Mouse (Mus musculus) gastrocnemius, postnatal 25 days (tissue): ENCODE data around the gene Nckap5. TPM values are rescaled to one million over a fixed set of nuclear protein-coding genes. Genes with fewer than 3 reads are reported as not detected.

Experiments
- DNase-seq: peaks from one replicate; pipeline ENCODE4 v3.0.0; 2022
- total RNA-seq, 2 experiments: library from RNA; stranded (reverse); gene quantifications; 1 replicate in 1 of 2; 2 replicates in 1 of 2; pipeline ENCODE4 v1.2.3; 2021

Nckap5 gene
- total RNA-seq, 2 experiments from 2014 or later: 0.56 to 1.3 TPM

GRCm38 (mm10) chr1:126617464-126618041, 213.0 kb downstream of the Nckap5 start:
- no peak for DNase-seq

- no peak for DNase-seq
These were observed 213.6 kb downstream of the Nckap5 start for GRCm38 (mm10) chr1:126616964-126617363.

GRCm38 (mm10) chr1:126612916-126613315, 217.7 kb downstream of the Nckap5 start:
- DNase-seq: no peak

- no peak for DNase-seq
These were observed 222.0 kb downstream of the Nckap5 start for GRCm38 (mm10) chr1:126608586-126608985.

- no peak for DNase-seq
These were observed 224.2 kb downstream of the Nckap5 start for GRCm38 (mm10) chr1:126606189-126607080.

- no peak for DNase-seq
These were observed 226.0 kb downstream of the Nckap5 start for GRCm38 (mm10) chr1:126604551-126604950.

- no peak for DNase-seq
These were observed 226.7 kb downstream of the Nckap5 start for GRCm38 (mm10) chr1:126603771-126604515.

GRCm38 (mm10) chr1:126600596-126600995, 230.0 kb downstream of the Nckap5 start:
- DNase-seq: no peak

GRCm38 (mm10) chr1:126597376-126597775, 233.2 kb downstream of the Nckap5 start:
- peak; percentile 48 for DNase-seq

GRCm38 (mm10) chr1:126594796-126595195, 235.8 kb downstream of the Nckap5 start:
- DNase-seq: no peak

- DNase-seq: no peak
These were observed 237.4 kb downstream of the Nckap5 start for GRCm38 (mm10) chr1:126593044-126593805.

GRCm38 (mm10) chr1:126590911-126591310, 239.7 kb downstream of the Nckap5 start:
- no peak for DNase-seq

- DNase-seq: no peak
These were observed 252.4 kb downstream of the Nckap5 start for GRCm38 (mm10) chr1:126578163-126578562.

- DNase-seq: no peak
These were observed 256.3 kb downstream of the Nckap5 start for GRCm38 (mm10) chr1:126574295-126574694.

- DNase-seq: no peak
These were observed 256.9 kb downstream of the Nckap5 start for GRCm38 (mm10) chr1:126573714-126574113.

GRCm38 (mm10) chr1:126573097-126573496, 257.5 kb downstream of the Nckap5 start:
- DNase-seq: no peak

- DNase-seq: no peak
These were observed 260.9 kb downstream of the Nckap5 start for GRCm38 (mm10) chr1:126569611-126570238.

GRCm38 (mm10) chr1:126568520-126569197, 261.9 kb downstream of the Nckap5 start:
- DNase-seq: no peak

- no peak for DNase-seq
These were observed 265.4 kb downstream of the Nckap5 start for GRCm38 (mm10) chr1:126565151-126565725.

GRCm38 (mm10) chr1:126560931-126561330, 269.7 kb downstream of the Nckap5 start:
- DNase-seq: no peak
